Mouse (Mus musculus) olfactory bulb, adult 2 months (tissue): ENCODE measurements around the gene Capn15.

Experiments
- CTCF ChIP-seq: fragments of 200-500 bp; IDR thresholded peaks from 2 replicates; pipeline ENCODE4 v1.5.1; 2012; ENCODE audit warnings: low read depth, mild to moderate bottlenecking, low read length, moderate library complexity; ENCODE audit not compliant: insufficient read depth
- POLR2A ChIP-seq: fragments of 200-500 bp; IDR thresholded peaks from 2 replicates; pipeline ENCODE4 v1.6.1; 2012; ENCODE audit warnings: mild to moderate bottlenecking, low read depth, low read length, moderate library complexity; ENCODE audit not compliant: insufficient read depth

DNA sequence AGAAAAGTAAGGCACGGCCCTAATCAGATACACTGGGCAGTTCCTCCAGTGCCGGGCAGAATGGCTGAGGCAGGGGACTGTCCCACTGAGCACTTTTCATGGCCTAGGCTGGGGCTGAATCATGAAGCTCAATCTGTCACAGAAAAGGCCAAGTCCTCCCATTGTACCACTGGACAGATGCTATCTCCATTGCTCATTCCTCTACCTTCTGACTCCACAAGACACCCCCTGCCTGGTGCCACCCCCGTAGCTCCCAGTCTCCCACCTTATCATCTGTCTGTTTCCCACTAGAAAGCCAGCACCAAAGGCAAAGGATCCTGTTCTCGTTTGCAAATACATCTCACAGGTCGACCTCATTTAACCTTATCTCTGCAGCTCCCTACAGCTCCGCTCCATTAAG, 46.4 kb upstream of the Capn15 start:
- TF ChIP-seq POLR2A (no peak), CTCF (no peak)
